Mouse (Mus musculus) ES-Bruce4 (cell line): Measurements from ENCODE around the gene Lrrc45. TPM values are rescaled to one million over a fixed set of nuclear protein-coding genes. Genes with fewer than 3 reads are reported as not detected.

Experiments used
- H3K27ac ChIP-seq: 2 replicates; pipeline ENCODE4 v1.5.1; 2012; ENCODE audit warnings: low read length, inconsistent platforms; ENCODE audit not compliant: insufficient read depth
- H3K27me3 ChIP-seq: 2 replicates; pipeline ENCODE4 v1.6.1; 2012; ENCODE audit warnings: mild to moderate bottlenecking, low read length, inconsistent platforms; ENCODE audit not compliant: control insufficient read depth, poor library complexity, insufficient read depth, severe bottlenecking
- H3K36me3 ChIP-seq: 2 replicates; pipeline ENCODE4 v1.6.1; 2012; ENCODE audit warnings: inconsistent platforms, mild to moderate bottlenecking, low read length, moderate library complexity; ENCODE audit not compliant: control insufficient read depth, poor library complexity, insufficient read depth, severe bottlenecking
- H3K4me1 ChIP-seq: one replicate; pipeline ENCODE4 v1.8.1; 2011; ENCODE audit warnings: low read length; ENCODE audit not compliant: control insufficient read depth, insufficient read depth
- H3K4me3 ChIP-seq: 2 replicates; pipeline ENCODE4 v1.5.1; 2011; ENCODE audit warnings: low read depth, mild to moderate bottlenecking, low read length
- H3K9ac ChIP-seq: 2 replicates; pipeline ENCODE4 v1.6.1; 2012; ENCODE audit warnings: low read depth, mild to moderate bottlenecking, inconsistent platforms; ENCODE audit not compliant: poor library complexity, severe bottlenecking
- H3K9me3 ChIP-seq: replicated peaks from 2 replicates; pipeline ENCODE4 v1.6.1; 2012; ENCODE audit warnings: mild to moderate bottlenecking, low read length, inconsistent platforms; ENCODE audit not compliant: control insufficient read depth, poor library complexity, insufficient read depth, severe bottlenecking
- CTCF ChIP-seq: IDR thresholded peaks from one replicate; pipeline ENCODE4 v1.8.1; 2011; ENCODE audit warnings: low read depth, low read length
- EP300 ChIP-seq: IDR thresholded peaks from 2 replicates; pipeline ENCODE4 v1.6.1; 2011; ENCODE audit warnings: low read depth, low read length; ENCODE audit not compliant: insufficient read depth
- POLR2A ChIP-seq: IDR thresholded peaks from one replicate; pipeline ENCODE4 v1.8.1; 2011; ENCODE audit warnings: low read length; ENCODE audit not compliant: insufficient read depth
- polyA plus RNA-seq: library from polyadenylated mRNA; stranded (reverse); fragments of >200 nt; gene quantifications from 2 replicates; pipeline ENCODE4 v1.2.4, GENCODE M21; 2011; ENCODE audit warnings: low read depth; ENCODE audit not compliant: missing spikeins, insufficient read depth, insufficient read length

Lrrc45 gene
- polyA plus RNA-seq, 1 experiment, result 9.8 TPM

DNA sequence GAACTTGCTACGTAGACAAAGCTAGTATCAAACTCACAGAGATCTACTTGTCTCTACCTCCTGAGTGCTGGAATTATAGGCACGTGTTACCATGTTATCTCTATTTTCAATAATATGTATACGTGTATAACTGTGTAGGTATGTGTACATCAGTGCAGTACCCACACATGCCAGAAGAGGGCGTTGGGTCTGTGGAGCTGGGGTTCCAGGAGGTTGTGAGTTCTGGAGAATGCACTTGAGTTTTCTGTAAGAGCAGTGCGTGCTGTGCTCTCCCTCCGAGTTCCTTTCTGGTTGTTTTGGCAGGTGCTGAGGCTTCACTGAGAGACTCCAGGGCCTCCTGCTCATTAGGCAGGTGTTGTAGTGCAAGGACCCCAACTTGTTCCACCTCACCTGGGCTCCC, 17.2 kb upstream of the Lrrc45 start:
- H3K27me3 ChIP-seq, result no peaks in the 10 kb centered on the region
- H3K36me3 ChIP-seq, result 0 out of 2 replicates have a peak, but pooled peaks cover 2% of the 10 kb centered on the region
- H3K9ac ChIP-seq, result no peak overlapping the region
- no peak overlapping the region for H3K27ac ChIP-seq
- H3K4me1 ChIP-seq, result no peaks in the 10 kb centered on the region
- no peaks in the 10 kb centered on the region; the same call in 1 of the 2 replicates for H3K9me3 ChIP-seq
- TF ChIP-seq CTCF, result peak; percentile 40
- TF ChIP-seq EP300, result no peak
- TF ChIP-seq POLR2A, result no peak
- H3K4me3 ChIP-seq, result no peak overlapping the region

DNA sequence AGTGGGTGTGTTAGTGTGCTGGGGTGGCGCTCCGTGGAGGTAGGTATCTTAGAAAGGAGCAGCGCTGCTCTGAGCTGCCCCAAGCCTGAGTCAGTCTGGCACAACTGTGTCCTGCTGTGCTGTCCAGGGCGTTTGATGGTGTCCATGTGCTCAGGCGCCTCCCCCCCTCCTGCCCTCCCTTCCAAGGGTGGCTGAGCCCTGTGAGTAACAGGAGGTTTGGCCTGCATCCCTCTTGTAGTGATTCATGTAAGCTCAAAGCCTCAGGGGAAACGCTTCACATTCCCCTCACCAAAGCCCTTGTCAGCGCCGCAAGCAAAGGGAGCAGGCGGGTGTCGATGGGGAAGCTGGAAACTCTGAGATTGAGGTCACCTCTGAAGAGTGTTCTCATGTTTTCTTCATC, 16.0 kb upstream of the Lrrc45 start:
- no peak overlapping the region for H3K9ac ChIP-seq
- no peaks in the 10 kb centered on the region for H3K4me1 ChIP-seq
- H3K9me3 ChIP-seq, result no peaks in the 10 kb centered on the region; the same call in 1 of the 2 replicates
- H3K27me3 ChIP-seq, result no peaks in the 10 kb centered on the region
- no peak for TF ChIP-seq POLR2A
- 0 out of 2 replicates have a peak, but pooled peaks cover 2% of the 10 kb centered on the region for H3K36me3 ChIP-seq
- no peak overlapping the region for H3K4me3 ChIP-seq
- H3K27ac ChIP-seq, result no peak overlapping the region

DNA sequence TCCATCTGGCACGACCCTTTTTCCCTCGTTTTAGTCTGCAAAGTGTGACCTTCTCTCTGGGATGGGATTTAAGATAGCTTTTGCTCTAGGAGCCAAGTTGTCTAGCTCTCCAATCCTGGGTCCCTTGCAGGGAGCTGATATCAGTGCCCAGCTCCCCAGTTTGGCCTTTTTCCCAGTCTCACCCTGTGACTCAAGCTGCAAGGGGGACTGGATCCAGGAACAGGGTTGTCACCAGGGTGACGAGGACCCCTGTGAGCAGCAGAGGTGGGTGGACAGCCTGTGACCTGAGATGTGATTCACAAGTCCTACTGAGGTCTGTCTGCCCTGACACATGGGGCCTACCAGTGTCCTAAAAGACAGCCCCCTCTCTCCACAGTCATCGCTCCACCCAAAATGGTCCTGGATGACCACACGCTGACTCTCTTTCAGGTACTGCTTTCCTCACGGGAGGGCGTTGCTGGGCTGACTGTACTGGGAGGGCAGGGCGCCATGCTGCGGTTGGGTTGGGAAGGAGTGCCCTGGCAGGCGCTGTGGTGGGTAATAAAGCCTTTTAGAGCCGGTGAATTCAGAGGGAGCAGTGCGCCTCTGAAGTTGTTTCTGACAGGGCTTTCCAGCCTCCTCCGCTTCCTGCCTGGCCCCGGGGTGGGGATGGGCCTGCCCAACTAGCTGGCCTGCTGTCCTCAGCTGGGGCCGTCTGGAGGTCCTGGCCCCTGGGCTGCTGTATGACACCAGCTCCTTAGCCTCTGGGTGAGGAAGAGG, 9.8 kb upstream of the Lrrc45 start:
- Histone ChIP-seq H3K9me3 (no peaks in the 10 kb centered on the region), H3K36me3 (no peaks in the 10 kb centered on the region), H3K27ac (0 out of 2 replicates have a peak overlapping the region, but pooled peaks have one; percentile 13), H3K4me1 (peaks cover 25% of the 10 kb centered on the region), H3K27me3 (no peaks in the 10 kb centered on the region), H3K9ac (0 out of 2 replicates have a peak overlapping the region, but pooled peaks have one; percentile 8), H3K4me3 (no peak overlapping the region)
- TF ChIP-seq CTCF, result no peak
- TF ChIP-seq POLR2A, result no peak
- TF ChIP-seq EP300, result no peak

DNA sequence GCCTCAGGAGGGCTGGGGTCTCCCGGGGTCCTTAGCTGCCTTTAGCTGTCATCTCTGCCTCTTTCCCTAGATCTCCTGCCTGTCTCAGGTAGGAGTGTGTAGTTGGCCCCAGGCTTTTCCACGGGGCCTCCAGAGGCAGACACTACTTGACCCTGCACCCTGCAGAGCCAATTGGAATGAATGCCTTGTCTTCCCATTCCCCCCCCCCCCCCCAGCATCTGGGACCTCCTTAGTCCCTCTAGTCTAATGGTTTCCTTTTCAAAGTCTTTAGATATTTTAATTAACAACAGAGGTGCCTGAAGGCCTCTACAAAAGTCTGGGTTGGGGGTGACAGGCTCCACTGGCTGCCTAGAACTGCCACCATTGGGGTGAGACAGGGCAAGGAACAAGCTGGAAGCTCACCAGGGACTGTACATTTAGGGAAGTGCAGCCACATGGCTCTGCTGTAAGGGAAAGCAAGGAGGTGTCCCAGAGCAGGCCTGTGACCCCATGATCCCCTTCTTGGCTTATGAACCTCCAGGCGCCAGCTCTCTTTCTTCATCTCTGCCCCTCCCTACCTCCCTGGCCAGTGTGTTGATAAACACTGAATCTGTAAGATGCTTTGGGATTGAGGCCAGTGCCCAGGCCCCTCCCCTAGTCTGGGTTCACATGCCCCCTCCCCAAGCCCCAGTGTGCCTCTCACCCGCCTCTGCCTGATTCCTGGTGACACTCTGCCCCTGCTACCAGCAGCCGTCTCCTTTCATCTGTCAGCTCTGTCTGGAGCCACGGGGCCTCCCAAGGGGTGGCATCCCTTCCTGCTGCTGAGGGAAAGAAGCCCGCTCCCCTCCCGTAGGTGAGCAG, 9.0 kb upstream of the Lrrc45 start:
- Histone ChIP-seq H3K9me3 (no peaks in the 10 kb centered on the region), H3K27ac (0 out of 2 replicates have a peak overlapping the region, but pooled peaks have one; percentile 13), H3K27me3 (no peaks in the 10 kb centered on the region), H3K9ac (0 out of 2 replicates have a peak overlapping the region, but pooled peaks have one; percentile 8), H3K36me3 (no peaks in the 10 kb centered on the region), H3K4me1 (peaks cover 25% of the 10 kb centered on the region), H3K4me3 (no peak overlapping the region)
- TF ChIP-seq CTCF, result no peak
- TF ChIP-seq POLR2A, result no peak
- TF ChIP-seq EP300, result 0 out of 2 replicates have a peak, but pooled peaks have one; percentile 5

DNA sequence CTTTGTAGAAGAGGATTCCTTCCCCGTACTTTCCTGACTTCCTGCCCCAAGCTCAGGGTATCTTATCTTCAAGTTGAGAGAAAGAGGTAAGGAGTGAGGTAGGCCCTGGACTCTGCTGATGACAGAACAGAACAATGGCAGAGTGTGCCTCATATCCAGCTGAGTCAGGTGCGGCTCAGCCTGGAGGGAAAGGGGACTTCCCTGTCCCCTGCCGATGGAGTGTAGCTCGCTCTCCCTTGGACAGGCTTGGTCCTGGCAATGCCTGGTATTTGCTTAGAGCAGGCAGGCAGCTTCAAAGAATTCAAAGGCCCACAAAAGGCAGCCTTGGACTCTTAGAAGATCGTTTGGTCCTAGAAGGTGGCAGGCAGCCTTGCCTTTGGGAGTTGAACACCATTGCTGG, 7.6 kb upstream of the Lrrc45 start:
- TF ChIP-seq POLR2A (no peak), EP300 (no peak), CTCF (no peak)
- no peaks in the 10 kb centered on the region for H3K9me3 ChIP-seq
- peaks cover 3% of the 10 kb centered on the region; the same call in 1 of the 2 replicates for H3K36me3 ChIP-seq
- no peak overlapping the region for H3K4me3 ChIP-seq
- H3K9ac ChIP-seq, result no peak overlapping the region
- H3K27me3 ChIP-seq, result no peaks in the 10 kb centered on the region
- peaks cover 25% of the 10 kb centered on the region for H3K4me1 ChIP-seq
- no peak overlapping the region for H3K27ac ChIP-seq

DNA sequence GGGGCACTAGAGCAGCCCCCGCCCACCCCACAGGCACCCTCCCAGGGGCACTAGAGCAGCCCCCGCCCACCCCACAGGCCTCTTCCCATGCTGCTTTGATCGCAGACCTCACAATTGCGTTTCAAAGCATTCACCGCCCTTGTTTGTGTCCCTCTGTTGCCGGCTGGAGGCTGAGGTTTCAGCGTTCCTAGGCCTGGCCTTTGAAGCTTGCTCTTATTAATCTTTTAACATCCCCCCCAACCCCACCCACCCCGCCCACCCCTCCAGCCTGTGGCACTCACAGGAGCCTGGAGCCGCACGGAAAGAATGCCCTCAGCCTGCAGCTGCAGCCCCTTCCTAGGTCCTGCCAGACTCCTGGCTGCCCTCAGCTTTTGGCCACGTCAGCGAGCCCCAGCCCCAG, 6.5 kb upstream of the Lrrc45 start:
- Histone ChIP-seq H3K4me1 (peaks cover 25% of the 10 kb centered on the region), H3K9ac (no peak overlapping the region; the same call in 1 of the 2 replicates)

More for the DNA sequence above, 6.5 kb upstream of the Lrrc45 start:
- TF ChIP-seq EP300, result no peak
- TF ChIP-seq POLR2A, result no peak
- Histone ChIP-seq H3K9me3 (no peaks in the 10 kb centered on the region), H3K4me3 (no peak overlapping the region), H3K36me3 (peaks cover 3% of the 10 kb centered on the region; the same call in 1 of the 2 replicates), H3K27me3 (no peaks in the 10 kb centered on the region), H3K27ac (no peak overlapping the region)
